Mouse (Mus musculus): ENCODE results near the gene Il24.

DNA sequence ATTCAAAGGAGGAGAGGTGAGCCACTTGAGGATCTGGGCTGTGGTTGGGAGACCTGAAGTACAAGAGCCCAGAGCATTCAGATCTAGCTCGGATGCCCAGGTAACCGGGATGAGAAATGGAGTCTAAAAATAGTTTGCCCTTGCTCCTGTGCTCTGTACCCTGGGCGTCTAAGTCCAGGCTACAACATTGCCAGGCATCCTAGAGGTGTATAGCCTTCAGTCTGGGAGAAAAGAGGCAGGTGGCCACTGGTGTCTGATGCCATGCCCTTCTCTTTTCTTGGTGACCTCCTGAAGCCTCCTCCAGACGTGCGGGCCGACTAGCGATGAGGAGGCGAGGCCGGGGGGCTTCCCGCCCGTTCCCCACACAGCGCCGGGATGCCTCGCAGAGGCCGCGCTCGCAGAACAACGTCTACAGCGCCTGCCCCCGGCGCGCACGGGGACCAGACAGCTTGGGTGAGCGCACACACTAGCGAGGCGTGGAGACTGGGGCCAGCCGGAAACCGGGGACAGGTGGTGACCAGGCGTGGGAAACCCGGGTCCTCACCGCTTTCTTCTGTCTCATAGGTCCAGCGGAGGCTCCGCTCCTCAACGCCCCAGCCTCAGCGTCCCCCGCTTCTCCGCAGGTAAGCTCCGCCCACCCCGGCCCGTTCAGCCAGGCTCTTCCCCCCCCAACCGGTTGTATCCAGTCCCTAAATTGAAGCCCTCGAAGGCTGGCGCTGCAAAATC lies 9.2 kb downstream of the Il24 start:
- TF ChIP-seq CTCF (IDR thresholded peaks at IDR 0.05; ENCODE audit: borderline replicate concordance, insufficient read depth, low read depth, low read length) (no peak), POLR2A (IDR thresholded peaks at IDR 0.05; ENCODE audit: borderline replicate concordance, insufficient read depth, low read length) (no peak)

Data from cerebellum, adult 2 months (tissue).